Mouse (Mus musculus): ENCODE measurements around the gene Zfp92. TPM values are rescaled to one million over a fixed set of nuclear protein-coding genes. Genes with fewer than 3 reads are reported as not detected.

Gene Zfp92
- polyA plus RNA-seq, 1 experiment from 2014 or later, result 0.27 TPM

DNA sequence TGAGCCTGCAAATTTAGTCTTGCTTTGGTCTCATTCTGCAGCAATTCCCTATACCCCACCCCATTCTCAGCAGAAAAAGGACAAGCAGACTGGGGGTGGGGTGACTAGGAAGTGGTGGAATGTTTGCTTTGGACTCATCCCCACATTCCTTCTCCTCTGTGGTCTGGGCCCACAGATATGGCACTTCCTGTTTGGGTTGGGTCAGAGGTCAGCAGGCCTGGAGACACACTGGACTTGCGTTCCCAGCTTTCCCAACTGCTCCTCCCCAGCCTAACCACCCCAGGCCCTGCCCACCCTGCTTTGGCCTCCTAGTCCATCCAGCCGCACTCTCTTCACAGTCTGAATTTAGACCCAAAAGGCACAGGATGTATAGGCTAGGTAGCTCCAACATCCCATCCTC lies 65.7 kb downstream of the Zfp92 start:
- WGBS, result 70% methylated on average over 2 of the region's 2 CpGs

DNA sequence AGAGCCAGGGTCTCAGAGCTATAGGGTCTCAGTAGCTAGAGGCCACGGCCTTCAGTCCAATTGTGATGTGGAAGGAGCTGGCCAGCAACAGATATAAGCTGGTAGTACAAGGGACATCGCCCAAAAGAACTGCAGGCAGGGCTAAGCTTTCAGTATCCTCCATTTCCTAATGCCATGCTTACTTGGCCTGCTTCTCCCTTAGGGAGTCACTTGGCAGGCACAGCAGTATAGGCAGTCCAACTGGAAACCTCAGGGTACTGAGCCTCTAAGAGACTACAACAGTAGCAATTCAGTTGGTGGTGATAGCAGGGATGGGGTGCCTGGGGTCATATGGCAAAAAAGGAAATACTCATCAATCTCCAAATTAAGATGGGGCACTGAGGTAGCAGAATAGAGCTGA lies 66.6 kb downstream of the Zfp92 start:
- H3K27ac ChIP-seq, result no peak overlapping the region
- H3K9me3 ChIP-seq, result no peaks in the 10 kb centered on the region
- no peak for ATAC-seq (ENCODE audit: low FRiP score, low read depth)
- WGBS, result 94% methylated on average over 2 of the region's 2 CpGs
- no peak overlapping the region for H3K9ac ChIP-seq
- H3K27me3 ChIP-seq, result peaks cover 8% of the 10 kb centered on the region; the same call in 1 of the 2 replicates
- H3K4me3 ChIP-seq, result no peak overlapping the region
- H3K36me3 ChIP-seq, result no peaks in the 10 kb centered on the region
- peaks cover 33% of the 10 kb centered on the region for H3K4me1 ChIP-seq
- H3K4me2 ChIP-seq (replicated peaks), result no peak overlapping the region

More for the DNA sequence above, 65.7 kb downstream of the Zfp92 start:
- Histone ChIP-seq H3K4me3 (no peak overlapping the region), H3K27ac (0 out of 2 replicates have a peak overlapping the region, but pooled peaks have one; percentile 3), H3K36me3 (no peaks in the 10 kb centered on the region), H3K4me2 (replicated peaks) (no peak overlapping the region), H3K9ac (no peak overlapping the region), H3K4me1 (peaks cover 33% of the 10 kb centered on the region), H3K27me3 (peaks cover 8% of the 10 kb centered on the region; the same call in 1 of the 2 replicates), H3K9me3 (no peaks in the 10 kb centered on the region)
- ATAC-seq (ENCODE audit: low FRiP score, low read depth), result no peak

Other genes with a start within 250 kb of the Zfp92 start
- not detected in 2 replicates for gene Spin2d, start 234.1 kb upstream of the Zfp92 start, polyA plus RNA-seq (2015; fragmentation: Nextera tagmentation; extraction: Ambion mirVana)
- 14.1 and 18.5 TPM in 2 replicates for gene Xlr3b, start 218.9 kb upstream of the Zfp92 start, polyA plus RNA-seq (2015; fragmentation: Nextera tagmentation; extraction: Ambion mirVana)
- gene Xlr4b, start 196.8 kb upstream of the Zfp92 start, polyA plus RNA-seq (2015; fragmentation: Nextera tagmentation; extraction: Ambion mirVana), result 0.56 and 1.2 TPM in 2 replicates
- gene F8a, start 182.8 kb upstream of the Zfp92 start, polyA plus RNA-seq (2015; fragmentation: Nextera tagmentation; extraction: Ambion mirVana), result 10.9 and 12.1 TPM in 2 replicates
- not detected in 2 replicates for gene Xlr4c, start 168.0 kb upstream of the Zfp92 start, polyA plus RNA-seq (2015; fragmentation: Nextera tagmentation; extraction: Ambion mirVana)
- 0.13 and 0.51 TPM in 2 replicates for gene Xlr3c, start 145.7 kb upstream of the Zfp92 start, polyA plus RNA-seq (2015; fragmentation: Nextera tagmentation; extraction: Ambion mirVana)
- 0.09 TPM in 1 of 2 replicates, not detected in the other for gene Xlr5a, start 118.1 kb upstream of the Zfp92 start, polyA plus RNA-seq (2015; fragmentation: Nextera tagmentation; extraction: Ambion mirVana)
- not detected in 2 replicates for gene Xlr5c, start 118.1 kb upstream of the Zfp92 start, polyA plus RNA-seq (2015; fragmentation: Nextera tagmentation; extraction: Ambion mirVana)
- not detected in 2 replicates for gene Gm45015, start 74.3 kb upstream of the Zfp92 start, polyA plus RNA-seq (2015; fragmentation: Nextera tagmentation; extraction: Ambion mirVana)
- gene Zfp275, start 68.5 kb upstream of the Zfp92 start, polyA plus RNA-seq (2015; fragmentation: Nextera tagmentation; extraction: Ambion mirVana), result 19.6 and 23.3 TPM in 2 replicates
- not detected in 2 replicates for gene Gm18336, start 12.4 kb upstream of the Zfp92 start, polyA plus RNA-seq (2015; fragmentation: Nextera tagmentation; extraction: Ambion mirVana)
- gene Trex2, start 24.2 kb downstream of the Zfp92 start, polyA plus RNA-seq (2015; fragmentation: Nextera tagmentation; extraction: Ambion mirVana), result not detected in 2 replicates
- 77.0 and 85.2 TPM in 2 replicates for gene Haus7, start 47.9 kb downstream of the Zfp92 start, polyA plus RNA-seq (2015; fragmentation: Nextera tagmentation; extraction: Ambion mirVana)
- 67.7 and 68.8 TPM in 2 replicates for gene Bgn, start 72.5 kb downstream of the Zfp92 start, polyA plus RNA-seq (2015; fragmentation: Nextera tagmentation; extraction: Ambion mirVana)
- 0.24 and 0.31 TPM in 2 replicates for gene Atp2b3, start 92.0 kb downstream of the Zfp92 start, polyA plus RNA-seq (2015; fragmentation: Nextera tagmentation; extraction: Ambion mirVana)
- 22.6 and 23.2 TPM in 2 replicates for gene Dusp9, start 228.3 kb downstream of the Zfp92 start, polyA plus RNA-seq (2015; fragmentation: Nextera tagmentation; extraction: Ambion mirVana)
- 21.7 TPM in 2 replicates for gene Pnck, start 249.0 kb downstream of the Zfp92 start, polyA plus RNA-seq (2015; fragmentation: Nextera tagmentation; extraction: Ambion mirVana)

Measured in limb, embryonic 13.5 days (tissue).